In genomic region chr5:53154501-53154900, GRCm38 (mm10) we compare ENCODE assay signal across 13 mouse cellular contexts. TPM values are rescaled to one million over a fixed set of nuclear protein-coding genes. Genes with fewer than 3 reads are reported as not detected.
DNase-seq lines count a peak whose midpoint lies in the region; TF ChIP-seq lines count a peak whose summit lies in the region.
"Had no signal": no experiment of that assay in that cellular context is flagged by ENCODE, and none has a peak within 500 bp of the region (broad histone marks: within the 10 kb centered on the region; RNA-seq: fewer than 3 reads in every experiment).

No protein-coding gene starts in this region.

- H3K4me3 ChIP-seq in layer of hippocampus, adult 2 months, result no peak overlapping the region
- H3K4me3 ChIP-seq: heart, adult 2 months; hindbrain, embryonic 15.5 days; limb, embryonic 13.5 days; lung, embryonic 15.5 days; midbrain, embryonic 13.5 days had no signal

- DNase-seq in ovary, adult 18-20 months (ENCODE audit: low spot score), result peak; percentile 35
- DNase-seq in ovary, postnatal 14 days (ENCODE audit: low spot score), result no peak
- DNase-seq in cerebellum, adult 9-11 months, result peak; percentile 74
- DNase-seq in layer of hippocampus, adult 2 months (ENCODE audit: low spot score in 2 of 2), result peak; percentile 67 to 87
- DNase-seq in right cerebral cortex, postnatal 25 days, result peak; percentile 62
- DNase-seq in kidney, adult 18-20 months, result no peak
- no peak for DNase-seq in lung, postnatal 10 days
- DNase-seq: heart, adult 2 months had no signal

- no peak for TF ChIP-seq CTCF in layer of hippocampus, adult 2 months (conservative IDR thresholded peaks at IDR 0.05)

- peak overlapping the region; percentile 72 for H3K27ac ChIP-seq in layer of hippocampus, adult 2 months
- H3K27ac ChIP-seq: heart, adult 2 months; hindbrain, embryonic 15.5 days; kidney, postnatal 0 days; limb, embryonic 13.5 days; lung, embryonic 15.5 days; midbrain, embryonic 13.5 days had no signal

RNA-seq across cellular contexts. Expression of gene Sel1l3, which starts 59.2 kb away (rescaled TPM):
- 10 to 100 TPM; 38.3 to 40.7 TPM for total RNA-seq in layer of hippocampus, adult 2 months (2021)

Comparison
In these comparisons a context has a peak if more than half of its experiments do, and no peak if none do; other contexts are left out.
1. DNase-seq: peak in ovary, adult 18-20 months (single experiment), cerebellum, adult 9-11 months (single experiment), layer of hippocampus, adult 2 months (2 of 2) and right cerebral cortex, postnatal 25 days (single experiment); none in ovary, postnatal 14 days (single experiment), kidney, adult 18-20 months (single experiment) and lung, postnatal 10 days (single experiment).